Mouse (Mus musculus): ENCODE measurements at regions not wholly inside any gene's neighbourhood (a gene's known extent, or its start where the extent isn't known, plus 50 kb on each side); places are given as distances from the start of the nearest gene placed in this dataset.

DNA sequence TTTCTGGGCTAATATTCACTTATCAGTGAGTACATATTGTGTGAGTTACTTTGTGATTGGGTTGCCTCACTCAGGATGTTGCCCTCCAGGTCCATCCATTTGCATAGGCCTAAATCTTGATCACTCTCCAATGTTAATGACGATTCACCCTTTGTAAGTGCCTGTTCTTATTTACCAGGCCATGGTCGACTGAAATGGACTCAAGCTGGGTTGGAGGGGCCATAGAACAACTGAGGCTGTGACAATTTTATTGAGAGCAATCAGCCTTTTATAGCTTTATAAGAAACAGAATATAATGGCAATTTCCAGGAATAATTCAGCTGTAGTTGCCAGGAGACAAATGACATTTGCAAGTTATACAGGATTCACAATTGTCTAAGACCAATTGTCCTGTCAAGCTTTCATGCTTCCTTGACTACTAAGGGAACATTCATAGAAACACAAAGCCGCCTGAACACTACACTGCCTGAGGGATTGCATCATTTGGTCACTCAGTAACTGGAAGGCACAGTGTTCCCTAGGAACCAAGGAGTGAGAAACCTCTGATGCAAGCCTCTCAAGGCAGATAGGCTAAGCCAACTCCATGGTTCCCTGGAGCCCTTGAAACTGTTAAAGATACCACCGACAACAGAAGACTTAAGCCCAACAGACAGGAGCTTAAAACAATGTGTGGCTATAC lies 348.5 kb upstream of the Prmt6 start:
- Histone ChIP-seq H3K36me3 (replicated peaks; ENCODE audit: insufficient read depth, low read length) (no peaks in the 10 kb centered on the region), H3K4me2 (ENCODE audit: low read depth, low read length) (no peak overlapping the region), H3K27ac (ENCODE audit: low read depth) (no peak overlapping the region), H3K4me3 (ENCODE audit: low read depth, low read length) (no peak overlapping the region), H3K9ac (replicated peaks) (no peak overlapping the region), H3K27me3 (ENCODE audit: insufficient read depth, low read length) (no peaks in the 10 kb centered on the region), H3K4me1 (ENCODE audit: insufficient read depth) (no peaks in the 10 kb centered on the region), H3K9me3 (ENCODE audit: low read length) (no peaks in the 10 kb centered on the region)
- ATAC-seq = no peak
- no peak for TF ChIP-seq CTCF (IDR thresholded peaks at IDR 0.05; ENCODE audit: low read depth)
- TF ChIP-seq EP300 (IDR thresholded peaks at IDR 0.05; ENCODE audit: low read depth) = no peak
- DNase-seq = no peak
- WGBS (ENCODE audit: insufficient replicate concordance) = 62% methylated on average over 4 of the region's 4 CpGs

DNA sequence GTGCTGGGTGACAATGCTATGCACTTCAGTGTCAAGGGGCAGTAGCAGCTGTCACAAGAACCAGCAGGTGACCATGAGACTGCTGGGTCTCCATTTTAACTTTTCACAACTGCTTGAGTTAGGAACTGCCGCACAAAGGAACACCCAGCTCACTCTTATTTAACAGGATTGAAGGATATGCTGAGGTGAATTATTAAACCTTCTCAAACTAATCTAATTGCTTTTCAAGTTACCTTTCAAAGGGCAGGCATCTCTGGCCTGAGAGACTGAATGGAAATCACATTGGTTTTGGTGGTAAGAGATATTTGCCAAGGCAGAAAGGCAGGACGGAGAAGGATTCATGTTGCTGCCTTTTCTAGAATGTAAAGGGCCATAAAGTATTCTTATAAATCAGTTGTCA lies 332.0 kb upstream of the Prmt6 start:
- Histone ChIP-seq H3K9me3 (ENCODE audit: low read length) (no peaks in the 10 kb centered on the region), H3K27me3 (ENCODE audit: insufficient read depth, low read length) (no peaks in the 10 kb centered on the region), H3K4me2 (ENCODE audit: low read depth, low read length) (no peak overlapping the region), H3K9ac (replicated peaks) (no peak overlapping the region), H3K27ac (ENCODE audit: low read depth) (no peak overlapping the region), H3K4me3 (ENCODE audit: low read depth, low read length) (no peak overlapping the region), H3K4me1 (ENCODE audit: insufficient read depth) (no peaks in the 10 kb centered on the region), H3K36me3 (replicated peaks; ENCODE audit: insufficient read depth, low read length) (no peaks in the 10 kb centered on the region)
- TF ChIP-seq EP300 (IDR thresholded peaks at IDR 0.05; ENCODE audit: low read depth) = no peak
- no peak for TF ChIP-seq CTCF (IDR thresholded peaks at IDR 0.05; ENCODE audit: low read depth)
- DNase-seq = no peak
- 77% methylated on average over 2 of the region's 2 CpGs for WGBS (ENCODE audit: insufficient replicate concordance)
- no peak for ATAC-seq

DNA sequence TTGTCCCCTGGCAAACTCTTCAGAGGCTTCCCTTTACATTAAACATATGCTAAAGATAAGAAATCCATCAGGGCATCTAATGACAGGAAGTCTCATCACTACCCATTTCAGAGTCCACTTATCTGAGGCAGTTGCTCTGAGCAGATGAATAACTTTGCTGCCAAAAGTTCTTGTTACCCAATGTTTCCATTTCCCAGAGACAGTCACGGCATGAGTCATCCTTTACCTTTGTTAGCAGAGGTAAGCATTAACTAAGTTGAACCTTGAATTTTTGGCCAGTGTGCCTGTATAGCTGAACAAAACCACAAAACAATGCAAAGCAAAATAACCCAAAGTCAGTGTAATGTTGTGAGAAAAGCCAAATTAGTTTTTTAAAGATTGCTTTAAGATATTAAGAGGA lies 328.5 kb upstream of the Prmt6 start:
- 53% methylated on average over 1 of the region's 1 CpGs for WGBS (ENCODE audit: insufficient replicate concordance)
- TF ChIP-seq CTCF (IDR thresholded peaks at IDR 0.05; ENCODE audit: low read depth) = no peak
- TF ChIP-seq EP300 (IDR thresholded peaks at IDR 0.05; ENCODE audit: low read depth) = no peak
- H3K4me1 ChIP-seq (ENCODE audit: insufficient read depth) = no peaks in the 10 kb centered on the region
- no peak overlapping the region for H3K27ac ChIP-seq (ENCODE audit: low read depth)
- no peak overlapping the region for H3K4me3 ChIP-seq (ENCODE audit: low read depth, low read length)
- H3K4me2 ChIP-seq (ENCODE audit: low read depth, low read length) = no peak overlapping the region
- DNase-seq = no peak
- ATAC-seq = peak; percentile 81
- no peaks in the 10 kb centered on the region for H3K9me3 ChIP-seq (ENCODE audit: low read length)
- no peaks in the 10 kb centered on the region for H3K27me3 ChIP-seq (ENCODE audit: insufficient read depth, low read length)
- no peak overlapping the region for H3K9ac ChIP-seq (replicated peaks)
- H3K36me3 ChIP-seq (replicated peaks; ENCODE audit: insufficient read depth, low read length) = no peaks in the 10 kb centered on the region

DNA sequence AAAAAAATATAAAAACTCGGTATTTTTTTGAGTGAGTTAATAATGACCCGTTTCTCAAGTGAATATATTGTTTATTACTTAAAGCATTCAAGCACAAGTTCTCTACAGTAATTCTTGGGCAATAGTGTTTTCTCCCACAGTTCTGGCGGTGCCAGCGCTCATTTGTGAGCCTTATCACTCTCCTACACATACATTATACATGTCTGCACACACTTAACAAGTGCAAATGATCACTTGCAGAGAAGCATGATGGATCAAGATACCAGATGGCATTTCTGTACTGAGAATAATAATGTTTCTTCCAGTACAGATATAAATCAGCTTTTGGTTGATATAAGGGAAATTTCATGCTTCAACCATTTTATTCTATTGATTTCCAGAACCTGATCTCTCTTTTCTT lies 316.4 kb upstream of the Prmt6 start:
- H3K9ac ChIP-seq (replicated peaks) = no peak overlapping the region
- TF ChIP-seq EP300 (IDR thresholded peaks at IDR 0.05; ENCODE audit: low read depth) = no peak
- no peak for TF ChIP-seq CTCF (IDR thresholded peaks at IDR 0.05; ENCODE audit: low read depth)
- no peaks in the 10 kb centered on the region for H3K4me1 ChIP-seq (ENCODE audit: insufficient read depth)
- DNase-seq = no peak
- H3K27me3 ChIP-seq (ENCODE audit: insufficient read depth, low read length) = no peaks in the 10 kb centered on the region
- no peak for ATAC-seq
- no peak overlapping the region for H3K27ac ChIP-seq (ENCODE audit: low read depth)
- no peak overlapping the region for H3K4me2 ChIP-seq (ENCODE audit: low read depth, low read length)
- no peaks in the 10 kb centered on the region for H3K9me3 ChIP-seq (ENCODE audit: low read length)
- no peaks in the 10 kb centered on the region for H3K36me3 ChIP-seq (replicated peaks; ENCODE audit: insufficient read depth, low read length)
- no peak overlapping the region for H3K4me3 ChIP-seq (ENCODE audit: low read depth, low read length)
- WGBS (ENCODE audit: insufficient replicate concordance) = 73% methylated on average over 4 of the region's 4 CpGs

DNA sequence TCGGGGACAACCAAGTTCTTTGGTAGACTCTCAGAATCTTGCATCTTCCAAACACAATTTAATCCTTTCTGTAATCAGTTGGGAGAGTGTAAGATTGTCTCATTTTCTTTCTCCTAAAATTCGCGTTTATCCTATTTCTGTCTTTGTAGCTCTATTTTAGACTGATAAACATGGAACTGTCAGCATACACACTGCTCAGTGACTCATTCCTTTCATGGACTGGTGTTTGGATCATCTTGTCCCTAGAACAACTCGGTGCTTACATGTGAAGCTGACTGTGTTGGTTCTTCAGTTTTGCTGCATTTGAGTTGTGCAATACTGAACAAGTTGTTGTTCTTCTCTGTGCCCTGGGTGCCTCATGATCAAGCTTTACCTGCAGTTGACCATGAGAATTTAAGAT lies 296.5 kb upstream of the Prmt6 start:
- no peak for DNase-seq
- Histone ChIP-seq H3K27me3 (ENCODE audit: insufficient read depth, low read length) (no peaks in the 10 kb centered on the region), H3K27ac (ENCODE audit: low read depth) (no peak overlapping the region), H3K4me3 (ENCODE audit: low read depth, low read length) (no peak overlapping the region), H3K9me3 (ENCODE audit: low read length) (no peaks in the 10 kb centered on the region), H3K4me1 (ENCODE audit: insufficient read depth) (no peaks in the 10 kb centered on the region), H3K4me2 (ENCODE audit: low read depth, low read length) (no peak overlapping the region), H3K9ac (replicated peaks) (no peak overlapping the region), H3K36me3 (replicated peaks; ENCODE audit: insufficient read depth, low read length) (no peaks in the 10 kb centered on the region)
- no peak for ATAC-seq
- TF ChIP-seq EP300 (IDR thresholded peaks at IDR 0.05; ENCODE audit: low read depth) = no peak
- TF ChIP-seq CTCF (IDR thresholded peaks at IDR 0.05; ENCODE audit: low read depth) = no peak
- 65% methylated on average over 4 of the region's 4 CpGs for WGBS (ENCODE audit: insufficient replicate concordance)

DNA sequence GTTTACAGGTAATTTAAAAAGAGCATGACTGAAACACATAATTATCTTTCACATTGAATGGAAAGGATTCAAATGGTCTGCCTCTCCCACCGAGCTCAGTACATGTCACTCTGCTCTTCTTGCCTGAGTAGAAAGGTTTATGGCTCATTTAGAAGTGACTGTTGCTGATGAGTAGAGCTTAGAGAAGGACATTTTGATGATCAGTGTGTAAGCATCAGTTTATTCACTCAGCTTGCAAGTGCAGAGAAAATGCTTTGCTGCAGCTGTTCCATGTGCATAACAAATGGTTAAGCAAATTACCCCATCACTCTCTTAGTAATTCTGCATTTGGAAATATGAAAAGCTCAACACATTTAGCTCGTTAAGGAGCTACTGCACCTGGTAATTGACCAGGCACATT lies 287.5 kb upstream of the Prmt6 start:
- Histone ChIP-seq H3K4me2 (ENCODE audit: low read depth, low read length) (no peak overlapping the region), H3K4me1 (ENCODE audit: insufficient read depth) (no peaks in the 10 kb centered on the region), H3K27ac (ENCODE audit: low read depth) (no peak overlapping the region), H3K4me3 (ENCODE audit: low read depth, low read length) (no peak overlapping the region), H3K27me3 (ENCODE audit: insufficient read depth, low read length) (no peaks in the 10 kb centered on the region), H3K9ac (replicated peaks) (no peak overlapping the region), H3K36me3 (replicated peaks; ENCODE audit: insufficient read depth, low read length) (no peaks in the 10 kb centered on the region), H3K9me3 (ENCODE audit: low read length) (no peaks in the 10 kb centered on the region)
- WGBS (ENCODE audit: insufficient replicate concordance) = 53% methylated on average over 2 of the region's 2 CpGs
- ATAC-seq (no peak), DNase-seq (no peak)
- TF ChIP-seq EP300 (IDR thresholded peaks at IDR 0.05; ENCODE audit: low read depth) (no peak), CTCF (IDR thresholded peaks at IDR 0.05; ENCODE audit: low read depth) (no peak)
